Comparison of ENCODE assay signal across 25 mouse cellular contexts in genomic region chr10:35443911-35444310, GRCm38 (mm10).
DNase-seq lines count a peak whose midpoint lies in the region; TF ChIP-seq lines count a peak whose summit lies in the region.
"Had no signal": no experiment of that assay in that cellular context is flagged by ENCODE, and none has a peak within 500 bp of the region (broad histone marks: within the 10 kb centered on the region; RNA-seq: fewer than 3 reads in every experiment).

No protein-coding gene starts in this region.

- no peak for TF ChIP-seq CTCF in kidney, adult 2 months (conservative IDR thresholded peaks at IDR 0.05; ENCODE audit: insufficient read depth, insufficient read length, low read depth, low read length)

- no peaks in the 10 kb centered on the region for H3K27me3 ChIP-seq in kidney, adult 2 months (replicated peaks; ENCODE audit: control insufficient read depth, insufficient read depth, low read length)
- H3K27me3 ChIP-seq: embryonic facial prominence, embryonic 12.5 days; forebrain, embryonic 12.5 days; forebrain, embryonic 15.5 days had no signal

- intact Hi-C loops in left cerebral cortex, postnatal 25 days (cut with DNase I) = no loop called here

- no peaks in the 10 kb centered on the region for H3K4me1 ChIP-seq in kidney, adult 2 months (ENCODE audit: control insufficient read depth, insufficient read depth, low read length)
- H3K4me1 ChIP-seq: embryonic facial prominence, embryonic 10.5 days; embryonic facial prominence, embryonic 12.5 days; forebrain, embryonic 10.5 days; forebrain, embryonic 12.5 days; forebrain, embryonic 15.5 days had no signal

- peak; percentile 68 for DNase-seq in kidney, adult 2 months
- DNase-seq in kidney, postnatal 14 days = no peak
- peak; percentile 72 for DNase-seq in kidney, adult 9 months
- DNase-seq in kidney, postnatal 4 days = no peak
- DNase-seq in Muller cell, postnatal 12 days (ENCODE audit: inconsistent ontology term) = peak; percentile 8
- peak; percentile 9 for DNase-seq in ZHBTc4 (ENCODE audit: low read depth, low spot score)
- DNase-seq in left cerebral cortex, postnatal 25 days (ENCODE audit: low spot score in 2 of 2) = no peak
- DNase-seq in cerebellum, adult 11-12 months = no peak
- DNase-seq: adrenal gland, adult 2 months; adrenal gland, postnatal 10 days; adrenal gland, postnatal 25 days; B cell, adult 2 months; cerebellum, adult 11 months; cerebellum, adult 2 months; cerebellum, adult 9-10 months; cerebellum, postnatal 10 days; cerebellum, postnatal 25 days; forebrain, postnatal 0 days had no signal

- H3K4me3 ChIP-seq in kidney, adult 2 months (ENCODE audit: insufficient read depth, low read depth, low read length) = no peak overlapping the region
- H3K4me3 ChIP-seq: embryonic facial prominence, embryonic 10.5 days; embryonic facial prominence, embryonic 12.5 days; erythroblast, embryonic 14.5 days; forebrain, embryonic 10.5 days; forebrain, embryonic 12.5 days; forebrain, embryonic 15.5 days had no signal

- 66% methylated on average over 1 of the region's 1 CpGs for WGBS in kidney, adult 2 months

- H3K27ac ChIP-seq in kidney, adult 2 months (ENCODE audit: insufficient read depth, low read depth, low read length) = peak overlapping the region; percentile 82; the same call in 1 of the 2 replicates
- H3K27ac ChIP-seq: embryonic facial prominence, embryonic 10.5 days; embryonic facial prominence, embryonic 12.5 days; forebrain, embryonic 10.5 days; forebrain, embryonic 12.5 days; forebrain, embryonic 15.5 days had no signal

- TF ChIP-seq POLR2A in kidney, adult 2 months (IDR thresholded peaks at IDR 0.05; ENCODE audit: low read depth, low read length) = no peak

- H3K36me3 ChIP-seq in kidney, adult 2 months (ENCODE audit: control insufficient read depth, insufficient read depth, low read length) = no peaks in the 10 kb centered on the region
- H3K36me3 ChIP-seq: embryonic facial prominence, embryonic 10.5 days; embryonic facial prominence, embryonic 12.5 days; forebrain, embryonic 10.5 days; forebrain, embryonic 12.5 days; forebrain, embryonic 15.5 days; G1E had no signal

Comparison
In these comparisons a context has a peak if more than half of its experiments do, and no peak if none do; other contexts are left out.
1. DNase-seq: peak in kidney, adult 2 months (single experiment), kidney, adult 9 months (single experiment), Muller cell, postnatal 12 days (single experiment) and ZHBTc4 (single experiment); none in kidney, postnatal 14 days (single experiment), kidney, postnatal 4 days (0 of 2), left cerebral cortex, postnatal 25 days (0 of 2) and cerebellum, adult 11-12 months (single experiment).